Mouse (Mus musculus): ENCODE data around the gene Egfr. TPM values are rescaled to one million over a fixed set of nuclear protein-coding genes. Genes with fewer than 3 reads are reported as not detected.

The Egfr gene
- polyA plus RNA-seq, 1 experiment from 2014 or later = 6.4 TPM

DNA sequence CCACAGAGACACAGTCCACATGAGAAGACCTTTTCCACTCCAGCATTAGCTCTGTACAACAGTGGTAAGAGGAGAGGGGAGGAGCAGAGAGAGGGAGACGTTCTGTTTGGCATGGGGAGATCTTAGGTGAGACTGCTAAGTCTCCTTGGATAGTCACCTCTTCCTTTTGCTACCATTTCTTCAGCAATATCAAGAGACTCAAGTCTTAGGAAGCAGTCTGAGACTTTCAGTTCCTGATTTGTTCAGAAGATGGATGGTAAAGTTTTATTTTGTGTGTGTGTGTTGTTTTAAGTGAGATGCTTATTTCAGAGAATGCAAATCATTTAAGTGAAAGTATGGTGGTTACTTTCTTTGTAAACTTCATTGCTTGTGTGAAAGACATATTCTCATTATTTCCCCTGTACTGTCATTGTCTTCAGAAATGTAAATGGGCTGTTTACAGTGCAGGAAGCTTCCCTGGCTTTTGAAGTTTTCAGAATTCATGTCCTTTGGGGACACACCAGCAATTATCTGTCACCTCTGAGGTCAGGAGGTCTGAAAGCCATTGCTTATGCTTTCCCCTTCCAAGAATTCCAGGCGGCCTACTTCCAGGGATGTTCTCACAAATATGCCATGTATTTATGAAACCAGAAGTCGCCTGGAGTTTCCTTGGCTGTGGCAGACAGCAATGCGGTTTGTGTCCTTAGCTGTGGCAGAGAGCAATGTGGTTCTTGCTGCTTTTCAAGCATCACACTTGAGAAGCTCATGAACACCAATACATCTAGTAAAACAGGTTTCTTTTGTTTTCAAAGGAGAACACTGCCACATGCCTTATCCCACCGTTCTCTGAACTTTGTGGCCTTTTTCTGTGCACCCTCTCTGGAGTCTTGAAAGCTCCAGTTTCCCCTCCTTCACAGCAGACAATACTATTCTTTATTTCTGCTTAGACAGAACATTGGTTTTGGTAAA, 40.9 kb downstream of the Egfr start:
- Histone ChIP-seq H3K4me3 (ENCODE audit: low read depth, low read length) (no peak overlapping the region), H3K4me1 (ENCODE audit: control insufficient read depth, insufficient read depth, low read length) (no peaks in the 10 kb centered on the region), H3K4me2 (ENCODE audit: low read depth, low read length) (no peak overlapping the region), H3K9ac (replicated peaks; ENCODE audit: low read length) (no peak overlapping the region), H3K36me3 (replicated peaks; ENCODE audit: control insufficient read depth, insufficient read depth, low read depth, low read length) (no peaks in the 10 kb centered on the region), H3K27ac (replicated peaks; ENCODE audit: low read depth, low read length) (no peak overlapping the region), H3K27me3 (ENCODE audit: control insufficient read depth, insufficient read depth, low read length) (no peaks in the 10 kb centered on the region), H3K9me3 (replicated peaks; ENCODE audit: control insufficient read depth, low read length) (no peaks in the 10 kb centered on the region)
- DNase-seq (ENCODE audit: low spot score) (no peak), ATAC-seq (replicated peaks; ENCODE audit: insufficient number of reproducible peaks, low FRiP score, low TSS enrichment, low read depth) (no peak; the same call in 1 of the 2 replicates)
- 36% methylated on average over 5 of the region's 5 CpGs for WGBS

DNA sequence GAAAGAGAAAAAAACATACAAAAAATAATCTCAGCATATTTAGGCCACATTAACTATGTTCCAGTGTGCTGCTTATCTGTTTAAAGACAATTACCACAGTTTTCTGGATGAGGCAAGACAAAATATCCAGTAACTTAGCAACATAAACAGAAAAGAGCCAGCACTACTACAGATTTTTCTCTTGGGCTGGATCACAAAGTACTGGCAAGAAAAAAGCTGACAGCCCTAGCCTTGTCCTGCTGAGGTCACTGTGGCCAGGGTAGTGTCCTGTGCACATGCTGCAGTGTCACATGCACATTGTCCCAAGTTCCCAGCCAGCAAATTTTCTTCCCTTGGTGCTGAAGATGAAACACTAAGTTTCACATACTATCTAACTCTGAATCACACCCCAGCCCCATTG, 43.0 kb downstream of the Egfr start:
- Histone ChIP-seq H3K27ac (replicated peaks; ENCODE audit: low read depth, low read length) (no peak overlapping the region), H3K4me2 (ENCODE audit: low read depth, low read length) (no peak overlapping the region), H3K4me3 (ENCODE audit: low read depth, low read length) (no peak overlapping the region), H3K9ac (replicated peaks; ENCODE audit: low read length) (no peak overlapping the region), H3K4me1 (ENCODE audit: control insufficient read depth, insufficient read depth, low read length) (no peaks in the 10 kb centered on the region), H3K36me3 (replicated peaks; ENCODE audit: control insufficient read depth, insufficient read depth, low read depth, low read length) (no peaks in the 10 kb centered on the region), H3K27me3 (ENCODE audit: control insufficient read depth, insufficient read depth, low read length) (no peaks in the 10 kb centered on the region), H3K9me3 (replicated peaks; ENCODE audit: control insufficient read depth, low read length) (no peaks in the 10 kb centered on the region)
- DNase-seq (ENCODE audit: low spot score) (no peak), ATAC-seq (replicated peaks; ENCODE audit: insufficient number of reproducible peaks, low FRiP score, low TSS enrichment, low read depth) (no peak)

DNA sequence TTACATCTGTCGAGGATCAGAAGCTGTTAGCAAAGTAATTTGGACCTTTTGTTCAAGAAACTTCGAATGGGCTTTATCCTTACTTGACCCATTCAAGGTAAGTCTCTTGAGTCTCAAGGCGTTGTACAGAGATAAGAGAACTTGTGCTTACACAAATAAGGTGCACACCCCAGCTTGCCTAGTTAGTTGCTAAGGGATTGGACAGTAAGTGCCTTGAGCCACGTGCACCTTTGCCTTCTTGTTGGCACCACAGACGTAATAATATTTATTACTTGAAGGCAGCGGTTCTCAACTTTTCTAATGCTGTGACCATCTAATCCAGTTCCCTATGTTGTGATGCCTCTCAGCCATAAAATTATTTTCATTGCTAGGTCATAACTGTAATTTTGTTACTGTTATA, 43.5 kb downstream of the Egfr start:
- no peak overlapping the region for H3K27ac ChIP-seq (replicated peaks; ENCODE audit: low read depth, low read length)
- no peaks in the 10 kb centered on the region for H3K36me3 ChIP-seq (replicated peaks; ENCODE audit: control insufficient read depth, insufficient read depth, low read depth, low read length)
- WGBS = 81% methylated on average over 6 of the region's 6 CpGs
- H3K9ac ChIP-seq (replicated peaks; ENCODE audit: low read length) = no peak overlapping the region
- ATAC-seq (replicated peaks; ENCODE audit: insufficient number of reproducible peaks, low FRiP score, low TSS enrichment, low read depth) = no peak
- no peak overlapping the region for H3K4me2 ChIP-seq (ENCODE audit: low read depth, low read length)
- no peaks in the 10 kb centered on the region for H3K4me1 ChIP-seq (ENCODE audit: control insufficient read depth, insufficient read depth, low read length)
- no peak overlapping the region for H3K4me3 ChIP-seq (ENCODE audit: low read depth, low read length)
- DNase-seq (ENCODE audit: low spot score) = no peak
- no peaks in the 10 kb centered on the region for H3K9me3 ChIP-seq (replicated peaks; ENCODE audit: control insufficient read depth, low read length)
- no peaks in the 10 kb centered on the region for H3K27me3 ChIP-seq (ENCODE audit: control insufficient read depth, insufficient read depth, low read length)

DNA sequence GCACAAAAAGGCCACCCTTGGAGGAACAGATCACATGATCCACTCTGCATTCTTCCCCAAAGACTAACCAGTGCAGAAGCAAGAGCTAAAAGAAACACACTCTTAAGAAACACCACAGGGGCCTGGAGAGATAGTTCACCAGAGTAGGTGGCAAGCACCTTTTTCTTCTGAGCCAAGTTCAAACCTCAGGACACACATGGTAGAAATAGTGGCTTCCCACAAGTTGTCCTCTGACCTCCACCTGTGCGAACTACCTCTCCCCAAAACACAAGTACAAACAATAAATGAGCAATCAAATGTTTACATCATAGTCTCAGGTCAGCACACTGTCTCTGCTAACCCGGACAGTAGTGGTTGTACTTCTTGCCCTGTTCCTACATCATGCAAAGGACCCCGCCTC, 45.5 kb downstream of the Egfr start:
- ATAC-seq (replicated peaks; ENCODE audit: insufficient number of reproducible peaks, low FRiP score, low TSS enrichment, low read depth) = no peak
- Histone ChIP-seq H3K36me3 (replicated peaks; ENCODE audit: control insufficient read depth, insufficient read depth, low read depth, low read length) (no peaks in the 10 kb centered on the region), H3K9ac (replicated peaks; ENCODE audit: low read length) (no peak overlapping the region), H3K9me3 (replicated peaks; ENCODE audit: control insufficient read depth, low read length) (no peaks in the 10 kb centered on the region), H3K27ac (replicated peaks; ENCODE audit: low read depth, low read length) (no peak overlapping the region), H3K27me3 (ENCODE audit: control insufficient read depth, insufficient read depth, low read length) (no peaks in the 10 kb centered on the region), H3K4me2 (ENCODE audit: low read depth, low read length) (no peak overlapping the region), H3K4me3 (ENCODE audit: low read depth, low read length) (no peak overlapping the region), H3K4me1 (ENCODE audit: control insufficient read depth, insufficient read depth, low read length) (no peaks in the 10 kb centered on the region)
- 90% methylated on average over 3 of the region's 3 CpGs for whole genome bisulfite sequencing
- DNase-seq (ENCODE audit: low spot score) = no peak

DNA sequence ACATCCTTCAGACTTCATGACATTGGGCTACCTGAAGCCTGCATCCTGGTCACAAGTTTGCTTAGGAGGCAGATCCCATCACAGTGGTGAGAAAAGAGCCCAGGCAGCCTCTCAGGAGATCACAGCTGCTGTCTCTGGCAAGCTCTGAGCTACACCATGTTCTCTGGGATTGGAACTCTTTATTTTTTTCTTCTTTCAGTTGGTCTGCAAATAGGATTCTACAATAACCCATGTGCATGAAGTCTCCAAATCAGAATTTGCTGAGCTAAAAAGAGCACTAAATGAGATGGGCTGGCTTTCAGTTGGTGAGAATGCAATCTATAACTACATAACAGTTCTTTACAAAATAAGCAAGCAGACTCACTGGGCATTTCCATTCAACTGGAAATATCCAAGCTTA, 46.1 kb downstream of the Egfr start:
- no peak for DNase-seq (ENCODE audit: low spot score)
- no peaks in the 10 kb centered on the region for H3K9me3 ChIP-seq (replicated peaks; ENCODE audit: control insufficient read depth, low read length)
- no peak overlapping the region for H3K4me2 ChIP-seq (ENCODE audit: low read depth, low read length)
- ATAC-seq (replicated peaks; ENCODE audit: insufficient number of reproducible peaks, low FRiP score, low TSS enrichment, low read depth) = no peak
- no peak overlapping the region for H3K27ac ChIP-seq (replicated peaks; ENCODE audit: low read depth, low read length)
- no peak overlapping the region for H3K9ac ChIP-seq (replicated peaks; ENCODE audit: low read length)
- no peaks in the 10 kb centered on the region for H3K27me3 ChIP-seq (ENCODE audit: control insufficient read depth, insufficient read depth, low read length)
- no peaks in the 10 kb centered on the region for H3K36me3 ChIP-seq (replicated peaks; ENCODE audit: control insufficient read depth, insufficient read depth, low read depth, low read length)
- H3K4me1 ChIP-seq (ENCODE audit: control insufficient read depth, insufficient read depth, low read length) = no peaks in the 10 kb centered on the region
- no peak overlapping the region for H3K4me3 ChIP-seq (ENCODE audit: low read depth, low read length)

DNA sequence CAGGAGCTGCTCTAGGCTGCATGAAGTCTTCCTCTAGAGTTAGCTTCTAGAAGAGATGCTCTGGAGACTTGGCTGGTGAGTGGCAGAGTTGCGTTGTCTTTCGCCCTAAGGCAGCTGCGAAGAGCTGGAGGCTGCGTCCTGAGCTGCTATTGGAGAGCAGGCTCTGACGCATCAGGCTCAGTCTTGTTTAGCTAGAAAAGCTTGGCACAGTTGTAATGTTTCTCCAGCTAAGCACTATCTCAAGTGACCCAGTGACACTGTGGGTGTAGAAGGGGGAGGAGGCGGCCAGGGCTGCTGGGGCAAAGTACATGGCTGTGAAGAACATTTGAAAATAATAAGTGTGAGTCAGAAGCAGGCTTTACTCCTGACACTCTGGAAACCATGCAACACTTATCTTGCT, 48.5 kb downstream of the Egfr start:
- H3K4me3 ChIP-seq (ENCODE audit: low read depth, low read length) = no peak overlapping the region
- no peak for DNase-seq (ENCODE audit: low spot score)
- no peaks in the 10 kb centered on the region for H3K27me3 ChIP-seq (ENCODE audit: control insufficient read depth, insufficient read depth, low read length)
- no peaks in the 10 kb centered on the region for H3K9me3 ChIP-seq (replicated peaks; ENCODE audit: control insufficient read depth, low read length)
- no peak for ATAC-seq (replicated peaks; ENCODE audit: insufficient number of reproducible peaks, low FRiP score, low TSS enrichment, low read depth)
- H3K27ac ChIP-seq (replicated peaks; ENCODE audit: low read depth, low read length) = no peak overlapping the region
- no peaks in the 10 kb centered on the region for H3K36me3 ChIP-seq (replicated peaks; ENCODE audit: control insufficient read depth, insufficient read depth, low read depth, low read length)
- 72% methylated on average over 6 of the region's 6 CpGs for WGBS
- no peak overlapping the region for H3K9ac ChIP-seq (replicated peaks; ENCODE audit: low read length)
- no peaks in the 10 kb centered on the region for H3K4me1 ChIP-seq (ENCODE audit: control insufficient read depth, insufficient read depth, low read length)
- no peak overlapping the region for H3K4me2 ChIP-seq (ENCODE audit: low read depth, low read length)

DNA sequence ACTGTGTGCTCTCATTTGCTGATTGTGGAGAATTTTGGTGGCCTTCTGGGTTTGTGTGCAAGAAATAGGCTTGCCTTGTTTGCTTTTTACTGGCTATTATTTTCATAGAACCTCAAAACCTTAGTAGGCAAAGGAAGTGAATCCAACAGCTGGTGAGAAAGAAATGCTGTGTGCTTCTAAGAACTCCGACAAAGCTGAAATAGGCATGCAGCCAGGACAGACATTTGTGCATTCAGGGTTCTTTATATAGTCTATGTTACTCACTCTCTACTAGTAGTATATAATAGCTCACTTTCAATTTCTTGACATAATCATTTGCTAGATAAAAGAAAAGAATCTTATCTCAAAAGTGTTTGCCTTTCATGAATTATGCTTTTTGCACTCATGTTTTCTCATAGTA, 50.7 kb downstream of the Egfr start:
- Histone ChIP-seq H3K27me3 (ENCODE audit: control insufficient read depth, insufficient read depth, low read length) (no peaks in the 10 kb centered on the region), H3K4me3 (ENCODE audit: low read depth, low read length) (no peak overlapping the region), H3K36me3 (replicated peaks; ENCODE audit: control insufficient read depth, insufficient read depth, low read depth, low read length) (no peaks in the 10 kb centered on the region), H3K27ac (replicated peaks; ENCODE audit: low read depth, low read length) (no peak overlapping the region), H3K4me2 (ENCODE audit: low read depth, low read length) (no peak overlapping the region), H3K9ac (replicated peaks; ENCODE audit: low read length) (no peak overlapping the region), H3K9me3 (replicated peaks; ENCODE audit: control insufficient read depth, low read length) (no peaks in the 10 kb centered on the region), H3K4me1 (ENCODE audit: control insufficient read depth, insufficient read depth, low read length) (no peaks in the 10 kb centered on the region)
- DNase-seq (ENCODE audit: low spot score) (no peak), ATAC-seq (replicated peaks; ENCODE audit: insufficient number of reproducible peaks, low FRiP score, low TSS enrichment, low read depth) (no peak)
- 86% methylated on average over 1 of the region's 1 CpGs for WGBS

DNA sequence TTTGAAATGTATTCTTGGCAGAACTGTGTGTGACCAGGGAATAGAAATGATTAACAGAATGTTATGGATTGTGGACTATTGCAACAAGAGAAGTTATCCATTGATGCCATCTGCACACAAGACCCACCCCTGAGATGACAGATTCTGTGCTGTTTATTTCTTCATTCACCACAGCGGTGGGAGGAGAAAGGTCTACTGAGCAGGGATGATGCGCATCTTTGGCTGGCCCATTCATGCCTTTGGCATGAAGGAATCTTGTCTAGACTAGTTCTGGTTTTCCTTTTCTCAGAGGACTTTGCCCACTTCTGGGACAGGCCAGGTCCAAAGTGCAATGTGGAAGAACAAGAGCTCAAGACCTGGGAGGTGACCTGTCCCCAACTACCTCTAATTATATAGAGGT, 52.0 kb downstream of the Egfr start:
- Histone ChIP-seq H3K36me3 (replicated peaks; ENCODE audit: control insufficient read depth, insufficient read depth, low read depth, low read length) (no peaks in the 10 kb centered on the region), H3K4me3 (ENCODE audit: low read depth, low read length) (no peak overlapping the region), H3K4me2 (ENCODE audit: low read depth, low read length) (no peak overlapping the region), H3K27ac (replicated peaks; ENCODE audit: low read depth, low read length) (no peak overlapping the region), H3K27me3 (ENCODE audit: control insufficient read depth, insufficient read depth, low read length) (no peaks in the 10 kb centered on the region), H3K4me1 (ENCODE audit: control insufficient read depth, insufficient read depth, low read length) (no peaks in the 10 kb centered on the region), H3K9ac (replicated peaks; ENCODE audit: low read length) (no peak overlapping the region), H3K9me3 (replicated peaks; ENCODE audit: control insufficient read depth, low read length) (no peaks in the 10 kb centered on the region)
- WGBS = 87% methylated on average over 2 of the region's 2 CpGs
- DNase-seq (ENCODE audit: low spot score) (no peak), ATAC-seq (replicated peaks; ENCODE audit: insufficient number of reproducible peaks, low FRiP score, low TSS enrichment, low read depth) (no peak)

Data from embryonic facial prominence, embryonic 11.5 days (tissue).